Mouse (Mus musculus): ENCODE results near the gene Col13a1.

DNA sequence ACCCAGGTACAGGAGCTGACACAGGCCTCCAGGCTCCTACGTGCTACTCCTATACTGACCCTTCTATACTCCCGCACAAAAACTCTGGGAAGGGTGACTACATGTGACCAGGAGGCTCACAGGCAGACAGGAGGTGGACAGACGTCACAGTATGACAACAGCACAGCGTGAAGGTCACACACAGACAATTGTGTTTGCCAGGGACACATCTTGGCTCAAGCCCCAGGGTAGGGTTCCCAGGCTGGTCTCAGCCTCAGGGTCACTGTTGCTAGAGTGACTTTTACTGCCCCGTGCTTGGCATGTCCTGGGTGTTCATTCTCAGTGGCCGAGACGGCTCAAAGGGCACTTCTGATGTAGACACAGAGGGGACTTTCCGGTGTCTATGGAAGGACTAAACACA lies 126.1 kb downstream of the Col13a1 start:
- no peak for TF ChIP-seq CTCF (IDR thresholded peaks at IDR 0.05; ENCODE audit: extremely low read depth, insufficient read depth, low read length)
- TF ChIP-seq POLR2A (IDR thresholded peaks at IDR 0.05; ENCODE audit: extremely low read depth, insufficient read depth, low read length): no peak

Data from cortical plate, adult 2 months (tissue).